Mouse (Mus musculus) megakaryocyte-erythroid progenitor cell, adult 5-6 weeks (primary cell): ENCODE data around the gene Med12. TPM values are rescaled to one million over a fixed set of nuclear protein-coding genes. Genes with fewer than 3 reads are reported as not detected.
"Not testable (repeated sequence)": the region's sequence is repeated elsewhere in the genome, so short reads cannot be mapped to it uniquely, and the experiment has no call there.

Experiments used
- ATAC-seq: replicated peaks from 2 replicates; pipeline ENCODE4 v1.8.0; 2016; ENCODE audit warnings: mild to moderate bottlenecking, inconsistent platforms; ENCODE audit not compliant: severe bottlenecking, poor library complexity, low FRiP score, low TSS enrichment
- total RNA-seq, 2 experiments: library from RNA; stranded (forward) in 1 of 2; stranded (reverse) in 1 of 2; fragments of 200-1000, 215-1000 nt in 1 of 2; fragments of >200 nt in 1 of 2; fragmentation: Nextera tagmentation in 1 of 2; gene quantifications; 2 replicates each; pipeline ENCODE4 v1.2.3; 2014 to 2017

The Med12 gene
- total RNA-seq, 2 experiments from 2014 or later, result 34.7 to 71.6 TPM

GRCm38 (mm10) chrX:101299055-101299454 lies 25.2 kb downstream of the Med12 start, which contains the start of gene Nlgn3:
TSS of gene Nlgn3 (plus strand) at chrX:101299168.
- peak; percentile 35; the same call in 1 of the 2 replicates for ATAC-seq

- ATAC-seq, result no peak
Observed at GRCm38 (mm10) chrX:101299473-101300426, 25.9 kb downstream of the Med12 start.

GRCm38 (mm10) chrX:101300427-101301030 lies 26.7 kb downstream of the Med12 start:
- ATAC-seq, result no peak

DNA sequence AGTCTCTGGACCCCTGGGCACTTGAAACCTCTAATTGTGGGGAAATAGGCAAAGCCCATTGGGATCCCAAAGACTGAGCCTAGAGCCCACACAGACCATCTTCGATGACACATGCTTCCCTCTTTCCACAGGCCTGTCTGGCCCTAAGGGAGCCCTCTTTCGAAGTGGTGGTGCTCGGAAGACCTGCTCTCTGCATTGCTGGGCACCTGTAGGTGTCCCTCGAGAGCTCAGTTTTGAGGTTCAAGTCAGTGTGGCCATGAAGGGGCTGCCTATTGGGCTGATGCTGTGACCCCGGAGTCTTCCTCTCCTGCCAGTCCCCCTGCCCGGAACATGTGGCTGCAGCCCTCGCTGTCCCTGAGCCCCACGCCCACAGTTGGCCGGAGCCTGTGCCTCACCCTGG lies 27.8 kb downstream of the Med12 start:
- ATAC-seq, result no peak

DNA sequence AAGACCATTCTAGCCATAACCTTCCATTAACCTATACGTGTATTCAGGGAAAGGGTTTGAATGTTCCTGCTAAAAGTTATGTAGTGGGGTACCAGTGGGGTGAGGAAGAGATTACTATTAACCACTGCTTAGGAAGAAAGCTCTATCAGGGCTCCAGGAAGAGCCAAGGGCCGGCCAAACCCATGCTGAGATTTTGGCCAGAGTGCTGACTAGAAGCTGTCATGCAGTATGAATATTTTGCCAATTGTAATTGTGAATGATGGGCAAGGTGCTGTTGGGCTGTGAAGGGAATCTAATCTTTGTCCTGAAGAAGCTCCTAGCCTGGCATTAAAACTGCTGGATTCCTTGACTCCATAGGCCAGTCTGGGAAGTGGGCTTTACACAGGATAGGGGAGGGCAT lies 30.8 kb downstream of the Med12 start:
- no peak for ATAC-seq

GRCm38 (mm10) chrX:101309299-101309698 lies 35.5 kb downstream of the Med12 start:
- no peak for ATAC-seq

GRCm38 (mm10) chrX:101313625-101314359 lies 40.0 kb downstream of the Med12 start:
- ATAC-seq, result no peak

DNA sequence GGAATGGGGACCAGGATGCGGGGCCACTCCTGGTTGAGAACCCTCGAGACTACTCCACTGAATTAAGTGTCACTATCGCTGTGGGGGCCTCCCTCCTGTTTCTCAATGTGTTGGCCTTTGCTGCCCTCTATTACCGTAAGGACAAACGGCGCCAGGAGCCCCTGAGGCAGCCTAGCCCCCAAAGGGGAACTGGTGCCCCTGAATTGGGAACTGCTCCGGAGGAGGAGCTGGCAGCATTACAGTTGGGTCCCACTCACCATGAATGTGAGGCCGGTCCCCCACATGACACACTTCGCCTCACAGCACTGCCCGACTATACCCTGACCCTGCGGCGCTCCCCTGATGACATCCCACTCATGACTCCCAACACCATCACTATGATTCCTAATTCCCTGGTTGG lies 45.9 kb downstream of the Med12 start:
- ATAC-seq, result no peak

DNA sequence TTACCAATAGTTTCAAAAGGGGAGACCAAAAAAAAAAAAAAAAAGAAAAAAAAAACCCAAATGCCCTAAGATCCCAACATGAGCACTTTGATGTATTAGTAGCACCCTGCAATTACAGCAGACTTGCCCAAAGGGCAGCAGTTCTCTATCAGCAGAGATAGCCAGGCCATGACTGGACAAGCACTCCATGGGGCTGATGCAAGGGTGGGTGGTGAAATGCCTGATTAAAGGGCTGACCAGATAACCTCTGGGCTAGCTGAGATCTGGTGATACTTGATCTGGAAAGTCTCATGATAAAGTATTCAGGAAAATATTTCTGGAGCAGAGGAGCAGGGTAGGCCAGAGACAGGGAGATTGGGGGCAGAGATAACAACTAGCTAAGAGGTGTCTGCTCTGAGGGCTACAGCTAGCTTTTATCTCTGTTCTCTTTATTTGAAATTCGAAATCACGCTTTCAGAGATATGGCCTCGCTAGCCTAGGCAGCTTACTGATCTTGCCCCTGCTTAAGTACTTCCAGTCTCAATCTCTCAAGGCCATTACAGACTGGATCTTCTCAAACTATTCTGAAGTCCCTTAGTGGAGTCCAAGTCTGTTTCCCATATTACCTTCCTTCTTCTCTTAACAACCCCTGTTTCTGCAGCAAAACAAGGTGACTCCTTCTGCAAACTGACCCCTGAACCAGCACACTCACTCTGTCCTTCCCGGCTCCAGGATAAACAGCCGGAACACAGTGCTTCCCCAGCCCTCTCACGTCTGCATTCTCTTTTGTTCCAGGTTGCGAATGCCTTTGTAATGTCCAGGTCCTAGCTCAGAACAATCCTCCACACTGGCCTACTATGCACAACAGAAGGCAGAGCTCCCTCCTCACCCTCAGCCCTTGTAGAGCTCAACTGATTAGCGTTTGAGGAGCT lies 52.4 kb downstream of the Med12 start:
- no peak for ATAC-seq

GRCm38 (mm10) chrX:101329372-101330028 lies 55.7 kb downstream of the Med12 start:
- no peak for ATAC-seq

DNA sequence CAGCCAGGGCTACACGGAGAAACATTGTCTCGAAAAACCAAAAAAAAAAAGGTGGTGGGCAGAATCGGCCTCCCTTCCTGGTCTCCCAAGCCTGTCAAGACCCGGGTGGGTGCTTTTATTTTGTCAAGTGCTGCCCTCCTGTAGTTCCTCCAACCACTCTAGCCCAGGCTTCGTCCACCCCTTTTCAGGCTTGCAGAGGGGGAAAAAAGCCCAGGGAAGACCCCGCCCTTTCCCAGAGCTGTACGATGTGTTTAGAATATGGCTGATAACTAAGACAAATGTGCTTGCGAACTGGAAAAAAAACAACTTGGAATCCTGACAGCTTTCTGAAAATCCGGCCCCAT lies 58.2 kb downstream of the Med12 start:
- 0 out of 2 replicates have a peak, but pooled peaks have one; percentile 8 for ATAC-seq

DNA sequence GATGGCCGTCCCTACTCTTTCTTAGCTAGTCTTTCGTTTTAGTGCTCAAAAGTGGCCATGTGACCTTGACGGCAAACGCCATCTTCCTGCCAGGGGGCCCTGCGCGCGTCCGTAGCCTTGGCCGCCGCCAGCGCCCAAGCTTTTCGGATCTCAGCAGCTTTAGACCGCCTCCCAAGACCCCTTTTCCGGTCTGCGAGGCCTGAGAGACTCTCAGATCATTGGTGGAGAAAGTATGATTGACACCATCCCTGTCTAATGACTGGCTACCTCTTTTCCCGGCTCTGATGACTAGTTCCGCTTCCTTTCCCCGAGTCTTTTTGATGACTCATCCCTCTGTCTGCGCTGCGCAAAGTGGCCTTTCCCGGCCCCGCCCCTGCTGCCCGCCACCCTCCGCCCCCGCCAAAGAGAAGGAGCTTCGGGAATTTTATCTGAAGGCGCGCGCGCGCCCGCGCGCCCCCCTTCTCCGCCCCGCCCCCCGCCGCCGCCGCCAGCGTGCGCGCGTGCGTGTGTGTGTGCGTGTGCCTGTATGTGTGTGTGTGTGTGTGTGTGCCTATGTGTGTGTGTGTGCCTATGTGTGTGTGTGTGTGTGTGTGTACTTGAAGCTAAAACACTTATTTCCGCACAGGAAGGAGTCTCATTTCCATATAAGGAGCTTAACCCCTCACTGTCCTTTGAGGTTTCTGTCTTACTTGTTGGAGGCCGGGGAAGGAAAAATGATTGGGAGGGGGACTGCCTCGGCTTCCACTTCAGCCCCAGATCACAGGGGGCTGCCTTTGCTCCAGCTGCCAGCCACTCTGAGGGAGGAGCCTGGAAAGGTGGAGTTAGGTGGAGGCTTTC lies 58.8 kb downstream of the Med12 start:
- peak; percentile 100 for ATAC-seq

- no peak for ATAC-seq
Observed at GRCm38 (mm10) chrX:101334606-101335005, 60.8 kb downstream of the Med12 start.

GRCm38 (mm10) chrX:101338666-101339065 lies 64.8 kb downstream of the Med12 start:
- no peak for ATAC-seq

- not testable (repeated sequence) for ATAC-seq
Observed at GRCm38 (mm10) chrX:101342837-101343236, 69.0 kb downstream of the Med12 start.

GRCm38 (mm10) chrX:101345456-101345855 lies 71.6 kb downstream of the Med12 start:
- no peak for ATAC-seq

DNA sequence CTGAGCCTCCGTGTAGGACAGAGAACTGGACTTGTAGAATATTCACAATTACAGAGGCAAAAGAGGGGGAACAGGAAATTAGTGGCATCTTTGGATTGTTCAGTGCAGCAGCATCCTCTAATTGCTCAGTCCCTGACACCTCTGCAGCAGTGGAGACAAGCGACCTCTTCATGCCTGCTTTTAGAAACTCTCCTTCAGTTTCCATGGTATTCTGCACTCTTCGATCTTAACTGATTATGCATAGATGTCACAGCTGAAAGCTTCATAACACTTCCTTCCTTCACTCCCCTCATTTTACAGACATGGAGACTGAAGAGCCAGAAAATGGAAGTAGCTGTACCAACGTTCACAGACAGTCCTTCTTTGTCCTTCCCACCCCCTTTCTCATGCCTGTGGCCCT lies 72.6 kb downstream of the Med12 start:
- no peak for ATAC-seq
